Mouse (Mus musculus): ENCODE results near the gene Rgs12.

The Rgs12 gene

GRCm38 (mm10) chr5:35033619-35034018 is 84.4 kb downstream of the Rgs12 start:
- DNase-seq = no peak

- DNase-seq = no peak
These were observed 85.9 kb downstream of the Rgs12 start for GRCm38 (mm10) chr5:35035141-35035540.

GRCm38 (mm10) chr5:35035795-35036194 is 86.5 kb downstream of the Rgs12 start:
- no peak for DNase-seq

- no peak for DNase-seq
These were observed 88.2 kb downstream of the Rgs12 start for GRCm38 (mm10) chr5:35037438-35037837.

- DNase-seq = no peak
These were observed 92.1 kb downstream of the Rgs12 start, which contains the start of gene Hgfac for GRCm38 (mm10) chr5:35041268-35041829. Hgfac (plus strand) TSS chr5:35041509.

- no peak for DNase-seq
These were observed 93.3 kb downstream of the Rgs12 start for GRCm38 (mm10) chr5:35042431-35043109.

GRCm38 (mm10) chr5:35043110-35043451 is 93.8 kb downstream of the Rgs12 start:
- DNase-seq = peak; percentile 74

- DNase-seq = no peak
These were observed 101.3 kb downstream of the Rgs12 start for GRCm38 (mm10) chr5:35050541-35050940.

- no peak for DNase-seq
These were observed 105.4 kb downstream of the Rgs12 start for GRCm38 (mm10) chr5:35054628-35055027.

GRCm38 (mm10) chr5:35055076-35055475 is 105.8 kb downstream of the Rgs12 start:
- DNase-seq = no peak

- peak; percentile 54 for DNase-seq
These were observed 107.6 kb downstream of the Rgs12 start, which contains the start of gene Dok7 for GRCm38 (mm10) chr5:35056604-35057432. Dok7 (plus strand) TSS chr5:35056766.

- DNase-seq = peak; percentile 20
These were observed 108.3 kb downstream of the Rgs12 start for GRCm38 (mm10) chr5:35057582-35057981.

- DNase-seq = no peak
These were observed 109.0 kb downstream of the Rgs12 start for GRCm38 (mm10) chr5:35058216-35058615.

- no peak for DNase-seq
These were observed 110.9 kb downstream of the Rgs12 start for GRCm38 (mm10) chr5:35060098-35060497.

- no peak for DNase-seq
These were observed 120.6 kb downstream of the Rgs12 start for GRCm38 (mm10) chr5:35069841-35070240.

GRCm38 (mm10) chr5:35070314-35070713 is 121.1 kb downstream of the Rgs12 start:
- no peak for DNase-seq

- DNase-seq = no peak
These were observed 121.7 kb downstream of the Rgs12 start for GRCm38 (mm10) chr5:35070953-35071352.

GRCm38 (mm10) chr5:35071855-35072254 is 122.6 kb downstream of the Rgs12 start:
- no peak for DNase-seq

GRCm38 (mm10) chr5:35073235-35073634 is 124.0 kb downstream of the Rgs12 start:
- DNase-seq = no peak

- DNase-seq = peak; percentile 57
These were observed 124.7 kb downstream of the Rgs12 start for GRCm38 (mm10) chr5:35073992-35074391.

GRCm38 (mm10) chr5:35076369-35076768 is 127.1 kb downstream of the Rgs12 start:
- no peak for DNase-seq

- DNase-seq = peak; percentile 23
These were observed 129.9 kb downstream of the Rgs12 start for GRCm38 (mm10) chr5:35079101-35079500.

GRCm38 (mm10) chr5:35084913-35085312 is 135.7 kb downstream of the Rgs12 start:
- DNase-seq = no peak

Data from cerebellum, adult 8-10 months (tissue).